Mouse (Mus musculus) adrenal gland, postnatal 36 days (tissue): ENCODE results near the gene Chd5. TPM values are rescaled to one million over a fixed set of nuclear protein-coding genes. Genes with fewer than 3 reads are reported as not detected.
A peak's percentile ranks its signal among the peaks of the same experiment; 100 is the strongest.

ENCODE experiments used
- DNase-seq, 2 experiments: peaks; one replicate each; pipeline ENCODE4 v3.0.0; 2021; ENCODE audit warnings: mixed read lengths in 1 of 2
- long read RNA-seq, 2 experiments: library from polyadenylated mRNA; stranded (forward); transcript quantifications; one replicate each; pipeline ENCODE4 v2.0.0; 2021; ENCODE audit warnings: borderline sequencing depth in 2 of 2
- total RNA-seq, 2 experiments: library from RNA; stranded (reverse); gene quantifications; 2 replicates each; pipeline ENCODE4 v1.2.3; 2021

The Chd5 gene
- total RNA-seq: 1 to 10 TPM; 5.0 to 5.4 TPM
- long read RNA-seq, experiment 1, partial matches to known transcripts: 2 of 2 reads
- long read RNA-seq, experiment 1, other reads (novel, unspliced or antisense): 0 of 2 reads
- long read RNA-seq, experiment 2, partial matches to known transcripts: 0 of 1 reads
- long read RNA-seq, experiment 2, other reads (novel, unspliced or antisense): 1 of 1 reads

DNA sequence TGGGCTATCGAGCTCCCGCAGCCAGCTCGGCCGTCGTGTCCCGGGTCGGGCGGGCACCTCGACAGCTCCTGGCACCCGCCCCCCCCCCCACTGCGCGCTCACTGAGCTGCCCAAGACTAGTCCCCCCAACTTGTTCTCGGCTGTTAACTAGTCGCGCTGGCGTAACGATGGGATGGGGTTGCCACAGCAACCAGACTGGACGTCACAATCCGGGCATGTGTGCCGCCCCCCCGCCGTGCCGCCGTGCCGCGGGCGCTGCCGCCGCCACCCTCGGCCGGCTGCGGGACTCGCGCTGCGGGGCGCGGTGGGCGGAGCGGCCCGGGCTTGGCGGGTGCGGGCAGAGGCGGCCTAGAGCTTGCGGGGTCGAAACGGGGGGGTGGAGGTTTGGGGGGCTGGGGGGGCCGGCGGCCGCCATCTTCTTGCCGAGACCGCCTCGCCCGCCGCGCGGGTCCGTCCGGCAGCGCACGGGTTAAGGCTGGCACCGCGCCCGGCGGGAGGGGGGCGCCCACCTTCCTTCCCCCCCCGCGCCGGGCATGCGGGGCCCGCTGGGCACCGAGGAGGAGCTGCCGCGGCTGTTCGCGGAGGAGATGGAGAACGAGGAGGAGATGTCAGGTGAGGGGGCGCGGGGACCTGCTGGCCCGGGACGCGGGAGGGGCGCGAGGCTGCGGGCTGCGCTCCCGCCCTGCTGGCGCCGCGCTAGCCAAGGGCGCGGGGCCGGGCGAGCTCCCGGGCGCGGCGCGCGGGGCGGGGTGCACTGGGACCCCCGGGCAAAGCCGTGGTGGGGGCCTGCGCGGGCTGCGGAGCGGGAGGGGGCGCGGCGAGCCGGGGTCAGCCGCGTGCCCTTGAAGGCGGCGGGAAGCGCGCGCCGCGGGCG lies at the start of gene Chd5:
TSS of gene Chd5 (plus strand) at position 233 of the 874 bp plus-strand sequence.
- DNase-seq: peak in 1 of 2 experiments; percentile 27

GRCm38 (mm10) chr4:152290385-152290784 lies 48.1 kb upstream of the Chd5 start:
- no peak for DNase-seq

- no peak for DNase-seq
These were observed 47.5 kb upstream of the Chd5 start for GRCm38 (mm10) chr4:152290991-152291390.

DNA sequence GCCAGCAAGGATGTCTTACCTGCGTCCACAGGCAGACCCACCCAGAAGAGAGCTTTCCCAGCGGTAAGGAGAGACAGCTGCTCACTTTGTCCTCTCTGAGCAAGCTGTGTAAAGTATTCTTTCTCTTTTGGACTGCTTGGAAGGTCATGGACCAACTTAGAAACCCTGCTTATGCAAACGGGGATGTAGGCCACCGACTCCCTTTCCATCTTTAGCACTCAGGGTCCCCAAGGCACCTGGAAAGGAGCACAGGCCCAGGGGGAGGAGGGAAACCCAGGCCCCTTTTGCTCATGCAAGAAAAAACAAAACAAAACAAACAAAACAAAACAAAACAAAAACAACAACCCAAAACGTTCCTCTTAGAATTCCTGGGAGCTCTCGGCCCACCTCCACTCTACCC lies 46.9 kb upstream of the Chd5 start, which contains the start of gene Hes3:
TSS of gene Hes3 (minus strand) at position 101 of the 400 bp plus-strand sequence.
- DNase-seq: no peak

DNA sequence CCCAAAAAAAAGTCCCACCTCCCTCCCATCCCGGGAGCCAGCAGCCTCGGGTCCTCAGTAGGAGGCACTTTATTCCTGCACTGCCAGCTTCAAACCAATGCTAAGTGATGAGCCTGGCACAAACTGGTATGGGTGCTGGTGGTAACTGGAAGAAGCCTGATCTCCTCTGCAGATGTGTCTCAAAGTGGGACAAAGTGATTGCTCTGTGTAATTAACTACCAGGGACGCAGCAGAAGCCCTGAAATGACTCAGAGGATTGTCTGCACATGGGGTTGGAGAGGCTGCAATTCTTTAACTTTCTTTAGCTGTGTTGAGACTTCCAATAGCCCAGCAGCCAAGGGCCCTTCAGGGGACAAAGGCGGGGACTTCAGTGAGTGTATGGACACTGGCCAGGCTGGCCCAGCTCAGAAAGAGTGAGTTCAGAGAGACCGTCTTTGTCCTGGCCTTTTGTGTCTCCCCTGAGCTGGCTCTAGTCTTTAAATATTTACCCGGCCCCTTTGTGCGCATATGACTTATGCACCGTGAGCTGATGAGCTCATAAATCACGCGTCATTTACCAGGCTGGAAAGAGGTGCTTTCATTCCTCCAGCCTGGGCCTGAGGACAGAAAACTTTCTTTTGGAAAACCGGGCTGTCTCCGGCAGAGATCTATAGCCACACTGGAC lies 46.2 kb upstream of the Chd5 start:
- no peak for DNase-seq

- DNase-seq: no peak
These were observed 44.1 kb upstream of the Chd5 start for GRCm38 (mm10) chr4:152294188-152294929.

- DNase-seq: no peak
These were observed 42.5 kb upstream of the Chd5 start for GRCm38 (mm10) chr4:152295916-152296315.

DNA sequence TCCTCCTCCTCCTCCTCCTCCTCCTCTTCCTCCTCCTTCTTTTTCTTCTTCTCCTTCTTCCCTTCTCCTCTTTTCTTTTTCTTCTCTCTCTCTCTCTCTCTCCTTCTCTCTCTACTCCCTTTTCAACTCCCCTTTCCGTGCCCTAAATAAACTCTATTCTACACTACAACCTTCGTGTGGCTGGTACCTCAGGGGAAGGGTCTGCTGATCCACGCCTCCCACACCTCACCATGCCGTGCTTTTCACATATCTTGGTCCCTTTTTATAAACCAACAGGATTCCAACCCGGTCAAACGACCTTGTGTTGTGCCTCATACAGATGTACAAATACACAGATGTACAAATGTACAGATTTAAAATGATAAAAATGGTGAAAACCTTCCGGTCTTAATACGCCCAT lies 42.1 kb upstream of the Chd5 start:
- DNase-seq: no peak

- peak; percentile 100 for DNase-seq
These were observed 41.3 kb upstream of the Chd5 start, which contains the start of gene Icmt for GRCm38 (mm10) chr4:152296874-152297861. Icmt (plus strand) TSS chr4:152297227.

DNA sequence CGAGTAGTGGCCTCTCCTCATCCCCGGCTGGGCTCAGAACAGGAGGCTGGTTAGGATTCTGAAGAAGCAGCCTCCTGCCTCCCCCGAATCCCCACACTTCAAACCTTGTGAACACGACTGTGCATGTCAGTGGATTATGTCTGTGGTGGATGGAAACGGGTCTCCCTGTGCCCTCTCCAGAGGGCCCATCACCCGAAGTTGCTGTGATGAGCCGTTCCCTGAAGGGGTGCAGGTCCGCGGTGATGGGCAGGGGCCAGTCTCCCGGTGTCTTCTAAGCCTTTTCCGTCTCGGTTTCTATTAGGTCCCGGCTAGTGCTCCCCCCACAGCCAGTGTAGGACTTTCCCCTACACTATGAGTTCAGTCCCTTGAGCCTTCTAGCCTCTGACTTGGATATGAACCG lies 39.6 kb upstream of the Chd5 start:
- DNase-seq: no peak

- DNase-seq: no peak
These were observed 38.1 kb upstream of the Chd5 start for GRCm38 (mm10) chr4:152300375-152300774.

- DNase-seq: peak in 1 of 2 experiments; percentile 47
These were observed 36.4 kb upstream of the Chd5 start for GRCm38 (mm10) chr4:152302012-152302411.

GRCm38 (mm10) chr4:152303172-152303571 lies 35.3 kb upstream of the Chd5 start:
- no peak for DNase-seq

- DNase-seq: no peak
These were observed 33.8 kb upstream of the Chd5 start for GRCm38 (mm10) chr4:152304685-152305084.

DNA sequence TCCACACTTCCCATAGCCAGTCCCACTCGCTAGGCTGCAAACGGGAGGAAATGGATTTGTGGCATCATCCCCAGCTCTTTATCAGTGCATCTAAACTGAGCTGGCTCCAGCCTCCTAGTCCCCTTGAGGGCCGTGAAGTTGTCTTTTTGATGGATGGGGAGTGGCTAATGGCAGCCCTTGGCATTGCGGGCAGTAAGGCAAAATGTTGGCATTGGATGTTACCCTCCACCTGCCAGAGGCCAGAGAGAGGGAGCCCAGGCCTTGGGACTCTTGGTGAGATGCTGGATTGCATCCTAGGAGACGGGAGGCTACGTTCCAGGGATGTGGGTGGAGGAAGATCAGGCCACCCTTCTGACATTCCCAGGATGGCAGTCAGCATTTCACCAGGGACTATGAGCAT lies 32.5 kb upstream of the Chd5 start:
- DNase-seq: no peak

- peak; percentile 66 to 69 for DNase-seq
These were observed 30.9 kb upstream of the Chd5 start for GRCm38 (mm10) chr4:152307542-152307941.

DNA sequence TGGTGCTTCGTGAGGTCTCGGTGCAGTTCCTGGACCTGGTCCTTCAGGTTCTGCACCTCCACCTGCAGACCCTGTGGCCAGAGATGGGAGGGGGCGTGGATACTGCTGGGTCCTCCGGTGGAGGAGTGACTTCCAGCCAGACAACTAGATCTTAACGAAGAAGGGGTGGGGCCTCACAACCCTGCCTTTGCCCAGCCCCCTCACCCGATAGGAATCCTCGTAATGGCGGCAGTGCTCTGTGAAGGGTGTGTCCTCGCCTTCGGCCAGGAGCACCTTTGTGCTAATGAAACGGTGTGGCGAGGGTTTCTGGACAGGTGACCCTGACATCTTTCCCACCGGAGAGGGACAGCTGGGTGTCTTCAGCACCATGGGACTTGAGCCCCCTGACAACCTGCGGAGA lies 26.3 kb upstream of the Chd5 start:
- no peak for DNase-seq

- DNase-seq: peak; percentile 32 to 43
These were observed 25.2 kb upstream of the Chd5 start for GRCm38 (mm10) chr4:152313211-152313632.

- DNase-seq: peak in 1 of 2 experiments; percentile 28
These were observed 24.5 kb upstream of the Chd5 start for GRCm38 (mm10) chr4:152313934-152314333.

DNA sequence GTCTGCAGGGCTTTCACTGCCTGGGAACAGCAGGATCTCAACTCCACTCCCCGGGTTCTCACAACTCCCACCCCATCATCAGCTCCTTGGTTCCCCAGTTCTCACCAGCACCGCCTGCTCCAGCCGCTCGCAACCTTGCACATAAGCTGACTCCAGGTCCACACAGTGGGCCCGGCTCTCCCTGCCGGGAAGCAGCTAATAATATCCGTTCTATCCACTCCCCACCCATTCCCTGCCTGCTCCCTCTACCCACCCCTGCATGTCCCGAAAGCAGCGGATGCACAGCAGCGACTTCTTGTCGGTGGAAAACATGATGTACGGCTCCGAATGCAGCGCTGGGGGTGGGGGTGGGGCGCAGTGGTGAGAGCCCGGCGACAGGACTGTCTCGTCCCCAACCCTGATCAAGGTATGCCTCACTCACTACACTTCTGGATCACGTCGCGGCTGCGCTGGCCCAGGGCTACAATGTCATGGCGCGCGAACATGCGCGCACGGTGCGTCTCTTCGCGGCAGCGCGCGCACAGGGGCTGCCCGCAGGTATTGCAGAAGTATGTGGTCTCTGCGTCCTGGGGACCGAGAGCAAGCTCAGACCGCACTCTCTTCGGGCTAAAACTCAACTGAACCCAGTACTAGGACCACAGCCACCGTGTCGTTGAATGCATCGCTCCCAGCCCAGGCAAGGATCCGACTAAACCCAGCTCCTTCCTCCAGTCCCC lies 22.8 kb upstream of the Chd5 start:
- DNase-seq: no peak
